Mouse (Mus musculus) forebrain, embryonic 16.5 days (tissue): ENCODE measurements around the gene Tmem44. TPM values are rescaled to one million over a fixed set of nuclear protein-coding genes. Genes with fewer than 3 reads are reported as not detected.

Experiments used
- ATAC-seq: fragments of 200-750 bp; cut with Nextera tagmentation; 2 replicates; pipeline ENCODE4 v1.8.0; 2017; ENCODE audit warnings: mild to moderate bottlenecking, moderate library complexity
- H3K27ac ChIP-seq: fragments of 300-500 bp; sonication (generic); 2 replicates; pipeline ENCODE4 v1.5.1; 2014; ENCODE audit warnings: low read length, control low read depth
- H3K27me3 ChIP-seq: fragments of 300-500 bp; sonication (generic); replicated peaks from 2 replicates; pipeline ENCODE4 v1.6.1; 2014; ENCODE audit warnings: low read length; ENCODE audit not compliant: control insufficient read depth, insufficient read depth
- H3K36me3 ChIP-seq: fragments of 300-500 bp; sonication (generic); 2 replicates; pipeline ENCODE4 v1.6.1; 2014; ENCODE audit not compliant: control insufficient read depth, insufficient read depth
- H3K4me1 ChIP-seq: fragments of 300-500 bp; sonication (generic); replicated peaks from 2 replicates; pipeline ENCODE4 v1.6.1; 2014; ENCODE audit warnings: low read length; ENCODE audit not compliant: control insufficient read depth, insufficient read depth
- H3K4me2 ChIP-seq: fragments of 300-500 bp; sonication (generic); 2 replicates; pipeline ENCODE4 v1.6.1; 2014; ENCODE audit warnings: mild to moderate bottlenecking, low read length, control low read depth
- H3K4me3 ChIP-seq: fragments of 300-500 bp; sonication (generic); replicated peaks from 2 replicates; pipeline ENCODE4 v1.5.1; 2014; ENCODE audit warnings: mild to moderate bottlenecking, low read length, control low read depth
- H3K9ac ChIP-seq: fragments of 300-500 bp; sonication (generic); replicated peaks from 2 replicates; pipeline ENCODE4 v1.6.1; 2014; ENCODE audit warnings: low read depth, low read length, control low read depth
- H3K9me3 ChIP-seq: fragments of 300-500 bp; sonication (generic); 2 replicates; pipeline ENCODE4 v1.6.1; 2016; ENCODE audit warnings: low read length; ENCODE audit not compliant: control insufficient read depth
- WGBS: fragments of 180-500 bp; shearing (Covaris S2); extraction: QIAGEN DNeasy Blood & Tissue Kit; methylation state at CpG from one replicate; pipeline ENCODE4 v1.1.7; 2014; 5-methylcytosine and 5-hydroxymethylcytosine counted together
- polyA plus RNA-seq: library from polyadenylated mRNA; unstranded; fragments of >200 nt; fragmentation: Nextera tagmentation; extraction: Ambion mirVana; gene quantifications from 2 replicates; pipeline ENCODE4 v1.2.1, GENCODE M21; 2015

Tmem44 gene
- polyA plus RNA-seq, 1 experiment from 2014 or later, result 106 TPM

DNA sequence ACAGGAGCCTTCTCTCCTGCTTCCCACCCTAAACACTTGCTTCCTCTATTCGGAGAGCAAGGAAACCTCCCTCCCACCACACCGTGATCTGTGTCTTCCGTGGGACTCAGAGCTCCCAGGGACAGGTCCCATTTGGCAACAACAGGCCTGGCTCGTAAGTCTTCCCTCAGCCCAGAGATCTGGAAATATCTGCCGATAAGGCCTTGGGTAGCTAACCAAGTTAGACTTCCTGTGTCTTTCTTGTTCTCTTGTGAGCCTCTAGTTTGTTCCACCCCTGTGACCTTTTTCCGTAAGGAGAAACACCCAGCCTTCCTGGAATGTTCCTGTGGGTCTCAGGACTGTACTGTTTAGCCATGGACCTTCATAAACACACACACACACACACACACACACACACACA lies 7.8 kb downstream of the Tmem44 start:
- Histone ChIP-seq H3K9me3 (no peaks in the 10 kb centered on the region), H3K4me2 (no peak overlapping the region), H3K27ac (no peak overlapping the region), H3K27me3 (no peaks in the 10 kb centered on the region), H3K4me1 (peaks cover 2% of the 10 kb centered on the region; the same call in 1 of the 2 replicates), H3K9ac (no peak overlapping the region), H3K36me3 (peaks cover 22% of the 10 kb centered on the region), H3K4me3 (no peak overlapping the region)
- ATAC-seq, result no peak
- WGBS, result 89% methylated on average over 6 of the region's 6 CpGs

DNA sequence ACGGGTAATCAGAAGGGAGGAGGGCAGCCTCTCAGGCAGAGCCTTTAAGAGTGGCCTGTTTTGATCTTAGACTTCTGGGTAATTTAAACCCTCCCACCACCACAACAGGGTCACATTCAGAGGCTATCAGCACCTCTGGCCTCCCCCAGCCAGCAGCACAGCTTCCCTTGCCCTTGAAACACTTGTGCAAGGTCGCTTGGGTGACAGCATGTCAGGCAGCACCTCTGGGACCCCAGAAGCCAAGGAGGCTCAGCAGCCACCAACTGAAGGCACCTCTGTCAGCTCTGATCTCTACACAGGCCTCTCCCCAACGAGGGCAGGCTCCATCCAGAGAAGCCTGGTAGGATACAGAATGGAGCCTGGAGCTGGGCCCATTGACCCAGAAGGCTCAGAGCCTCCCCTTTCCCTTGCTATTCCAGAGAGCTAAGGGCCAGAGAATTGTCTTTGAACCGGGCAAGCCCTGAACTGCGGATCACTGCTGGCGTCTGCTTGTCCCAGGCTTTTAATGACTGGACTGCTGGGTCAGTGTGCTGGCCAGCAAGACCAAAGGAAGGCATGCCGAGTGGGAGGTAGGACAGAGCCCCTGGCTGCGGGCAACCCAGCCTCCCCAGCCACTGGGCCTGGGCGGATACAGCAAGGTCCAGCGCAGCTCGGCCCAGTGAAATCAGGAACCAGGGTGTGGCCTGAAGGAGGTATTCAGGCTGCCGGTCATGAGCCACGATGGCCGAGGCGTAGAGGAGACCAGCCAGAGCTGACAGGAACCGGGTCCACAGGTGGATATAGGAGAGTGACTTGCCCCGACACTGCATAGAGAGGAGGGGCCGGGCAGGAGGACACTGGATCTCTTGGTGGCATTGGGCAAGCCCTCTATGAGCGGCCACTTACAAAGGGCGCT lies 10.3 kb downstream of the Tmem44 start:
- no peak for ATAC-seq
- H3K4me2 ChIP-seq, result no peak overlapping the region
- no peak overlapping the region for H3K27ac ChIP-seq
- 65% methylated on average over 20 of the region's 20 CpGs for WGBS
- peaks cover 6% of the 10 kb centered on the region for H3K36me3 ChIP-seq
- no peaks in the 10 kb centered on the region for H3K9me3 ChIP-seq
- no peaks in the 10 kb centered on the region for H3K4me1 ChIP-seq
- H3K9ac ChIP-seq, result no peak overlapping the region
- H3K27me3 ChIP-seq, result no peaks in the 10 kb centered on the region
- no peak overlapping the region for H3K4me3 ChIP-seq

DNA sequence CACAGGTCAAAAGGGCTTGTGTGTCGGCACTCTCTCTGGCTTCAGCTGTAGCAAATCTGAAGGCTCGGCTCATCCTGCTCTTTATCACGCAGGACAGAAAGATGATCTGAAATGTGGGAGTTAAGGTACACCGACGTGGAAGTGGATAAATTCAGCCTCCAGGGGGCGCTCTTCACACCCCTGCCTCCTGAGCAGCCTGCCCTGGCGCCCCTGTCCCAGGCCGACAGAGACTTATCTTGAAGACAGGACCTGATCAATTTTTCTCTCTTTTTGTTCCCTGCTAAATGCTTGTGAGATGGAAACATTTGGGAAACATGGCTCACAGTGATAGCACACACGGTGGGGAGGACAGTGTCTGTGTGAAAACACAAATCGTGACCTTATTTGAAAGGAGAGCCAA lies 11.2 kb downstream of the Tmem44 start:
- Histone ChIP-seq H3K4me2 (no peak overlapping the region), H3K9ac (no peak overlapping the region), H3K9me3 (no peaks in the 10 kb centered on the region), H3K27ac (no peak overlapping the region), H3K36me3 (peaks cover 3% of the 10 kb centered on the region), H3K4me3 (no peak overlapping the region), H3K27me3 (no peaks in the 10 kb centered on the region), H3K4me1 (no peaks in the 10 kb centered on the region)
- 26% methylated on average over 10 of the region's 10 CpGs for WGBS
- 0 out of 2 replicates have a peak, but pooled peaks have one; percentile 39 for ATAC-seq

DNA sequence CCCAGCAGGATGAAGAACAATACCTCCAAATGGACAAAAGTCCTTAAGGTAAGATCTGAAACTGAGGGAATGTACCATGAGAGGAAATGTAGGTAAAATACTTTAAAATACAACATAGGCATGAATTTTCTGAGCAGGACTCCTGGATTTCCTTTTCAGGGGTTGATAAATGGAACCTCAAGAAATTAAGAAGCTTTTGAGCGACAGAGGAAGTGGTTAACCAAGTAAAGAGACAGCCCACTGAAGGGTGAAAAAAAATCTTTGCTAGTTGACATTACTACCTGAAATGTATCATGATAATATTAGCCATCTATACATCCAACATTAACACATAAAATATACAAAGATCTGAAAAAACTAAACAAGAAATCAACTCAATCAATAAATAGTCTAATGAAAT lies 15.6 kb downstream of the Tmem44 start:
- H3K9me3 ChIP-seq, result no peaks in the 10 kb centered on the region
- no peak for ATAC-seq
- no peaks in the 10 kb centered on the region for H3K4me1 ChIP-seq
- H3K9ac ChIP-seq, result no peak overlapping the region
- peaks cover under 1% of the 10 kb centered on the region; the same call in 1 of the 2 replicates for H3K36me3 ChIP-seq
- no peak overlapping the region for H3K4me2 ChIP-seq
- no peak overlapping the region for H3K4me3 ChIP-seq
- 89% methylated on average over 1 of the region's 1 CpGs for WGBS
- no peaks in the 10 kb centered on the region for H3K27me3 ChIP-seq
- H3K27ac ChIP-seq, result no peak overlapping the region

DNA sequence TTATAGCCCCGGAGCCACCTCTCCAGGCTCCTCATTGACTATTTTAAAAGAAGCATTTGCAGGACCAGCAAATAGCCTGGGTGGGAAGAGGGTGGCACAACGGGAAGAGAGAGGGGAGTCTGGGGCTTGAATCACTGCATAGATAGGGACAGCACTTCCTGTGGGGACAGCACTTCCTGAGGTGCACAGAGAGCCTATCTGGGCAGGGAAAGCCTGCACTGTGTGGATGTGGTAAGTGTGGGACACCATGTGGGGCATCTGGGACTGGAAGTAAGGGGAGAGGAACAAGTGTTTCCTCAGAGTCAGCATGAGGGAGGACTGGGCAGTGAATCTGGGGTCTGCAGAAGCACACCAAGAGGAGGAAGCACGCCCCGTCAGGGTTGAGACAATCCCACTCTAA lies 17.1 kb downstream of the Tmem44 start:
- 71% methylated on average over 4 of the region's 4 CpGs for WGBS
- Histone ChIP-seq H3K4me1 (no peaks in the 10 kb centered on the region), H3K27me3 (no peaks in the 10 kb centered on the region), H3K4me3 (no peak overlapping the region), H3K4me2 (no peak overlapping the region), H3K9ac (no peak overlapping the region), H3K36me3 (peaks cover 8% of the 10 kb centered on the region), H3K9me3 (no peaks in the 10 kb centered on the region), H3K27ac (no peak overlapping the region)
- no peak for ATAC-seq

DNA sequence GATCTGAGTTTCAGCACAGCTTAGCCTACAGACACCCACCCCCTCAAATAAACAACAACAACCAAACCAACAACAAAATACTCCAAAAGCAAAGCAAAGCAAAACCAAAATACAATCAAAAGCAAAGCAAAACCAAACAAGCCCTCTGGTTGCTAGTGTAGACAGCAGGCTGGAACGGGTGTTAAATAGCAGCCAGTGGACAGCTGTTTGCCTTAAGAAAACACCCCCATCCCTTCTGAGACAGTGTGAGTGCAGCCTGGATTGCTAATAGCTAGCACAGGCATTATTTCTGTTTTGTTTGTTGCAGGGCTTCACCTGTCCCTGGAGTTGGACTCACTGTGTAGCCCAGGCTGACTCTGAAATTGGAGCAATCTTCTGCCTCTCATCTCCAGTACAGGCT lies 17.7 kb downstream of the Tmem44 start:
- Histone ChIP-seq H3K9me3 (no peaks in the 10 kb centered on the region), H3K27ac (no peak overlapping the region), H3K4me1 (no peaks in the 10 kb centered on the region), H3K4me3 (no peak overlapping the region), H3K4me2 (no peak overlapping the region), H3K27me3 (no peaks in the 10 kb centered on the region), H3K36me3 (peaks cover 8% of the 10 kb centered on the region), H3K9ac (no peak overlapping the region)
- no peak for ATAC-seq
- WGBS, result 76% methylated on average over 1 of the region's 1 CpGs

DNA sequence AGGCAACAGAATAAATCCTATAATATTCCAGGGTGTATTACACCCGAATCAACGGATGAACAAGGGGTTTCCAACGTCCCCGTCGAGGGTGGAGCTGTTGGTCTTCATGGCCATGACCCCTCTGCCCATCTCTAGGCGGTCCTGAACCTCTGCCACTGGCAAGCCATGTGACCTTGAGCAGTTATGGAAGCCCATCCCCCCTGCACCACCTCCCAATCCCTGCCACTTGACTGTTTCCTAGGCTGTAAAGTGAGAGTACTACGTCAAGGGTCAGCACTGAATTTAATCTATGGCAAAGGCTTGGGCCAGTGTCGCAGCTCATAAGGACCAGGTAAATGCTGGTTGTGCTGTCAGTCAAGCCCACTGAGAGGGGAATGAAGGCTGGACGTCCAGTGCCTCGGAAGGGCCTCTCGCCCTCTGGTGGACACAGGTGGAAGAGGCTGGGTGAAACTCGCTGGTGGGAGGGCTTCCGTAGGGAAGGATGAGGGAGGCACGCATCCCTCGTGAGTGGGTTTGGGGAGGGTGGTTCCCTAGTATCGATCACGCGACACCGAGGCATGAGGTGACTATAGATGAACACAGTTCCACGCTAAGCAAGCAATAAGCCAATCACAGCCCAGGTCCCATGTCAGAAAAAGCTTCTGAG lies 18.8 kb downstream of the Tmem44 start:
- Histone ChIP-seq H3K9ac (no peak overlapping the region), H3K27ac (no peak overlapping the region), H3K4me3 (no peak overlapping the region), H3K36me3 (peaks cover 9% of the 10 kb centered on the region), H3K4me1 (no peaks in the 10 kb centered on the region), H3K27me3 (no peaks in the 10 kb centered on the region), H3K9me3 (no peaks in the 10 kb centered on the region), H3K4me2 (no peak overlapping the region)
- 27% methylated on average over 20 of the region's 20 CpGs for WGBS
- peak; percentile 18; the same call in 1 of the 2 replicates for ATAC-seq

DNA sequence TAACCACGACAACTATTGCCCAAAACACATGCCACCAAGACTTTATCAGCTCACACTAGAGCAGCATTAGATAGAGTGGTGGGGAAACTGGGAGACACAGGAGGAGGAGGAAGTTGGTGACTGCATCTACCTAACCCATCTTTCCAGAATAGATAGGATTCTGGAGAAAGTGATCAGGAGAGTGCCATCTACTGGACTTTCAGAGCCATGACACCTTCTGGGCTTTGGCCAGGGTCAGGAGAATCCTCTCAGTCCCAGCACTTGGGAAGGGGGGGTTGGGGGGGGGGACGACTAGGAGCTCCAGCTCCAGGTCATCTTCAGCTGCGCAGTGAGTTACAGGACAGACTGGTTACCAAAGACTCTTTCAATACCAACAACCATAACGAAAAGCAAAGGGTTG lies 19.8 kb downstream of the Tmem44 start:
- Histone ChIP-seq H3K4me1 (no peaks in the 10 kb centered on the region), H3K9me3 (no peaks in the 10 kb centered on the region), H3K4me2 (no peak overlapping the region), H3K4me3 (no peak overlapping the region), H3K9ac (no peak overlapping the region), H3K36me3 (peaks cover 9% of the 10 kb centered on the region), H3K27me3 (no peaks in the 10 kb centered on the region), H3K27ac (no peak overlapping the region)
- no peak for ATAC-seq
- WGBS, result 49% methylated on average over 4 of the region's 4 CpGs

DNA sequence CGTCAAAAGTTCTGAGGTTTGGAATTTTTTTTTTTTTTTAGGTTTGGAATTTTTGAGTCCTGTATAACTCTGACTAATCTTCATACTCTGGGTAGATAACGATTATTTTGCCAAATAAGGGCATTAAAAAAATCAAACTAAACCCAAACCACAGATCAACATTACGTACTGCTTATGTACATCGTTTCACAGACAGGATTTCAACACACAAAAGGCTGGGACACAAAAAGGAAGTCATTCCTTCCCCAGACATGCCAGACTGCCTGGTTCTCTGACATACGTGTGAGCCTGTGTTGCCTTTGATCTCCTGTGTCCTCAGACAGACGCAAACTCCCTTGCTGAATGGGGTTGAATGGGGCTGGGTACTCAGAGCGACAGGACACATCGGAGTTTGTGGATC lies 22.3 kb downstream of the Tmem44 start:
- Histone ChIP-seq H3K4me3 (no peak overlapping the region), H3K9ac (no peak overlapping the region), H3K36me3 (peaks cover 9% of the 10 kb centered on the region), H3K9me3 (no peaks in the 10 kb centered on the region), H3K27me3 (no peaks in the 10 kb centered on the region), H3K4me1 (no peaks in the 10 kb centered on the region), H3K27ac (no peak overlapping the region), H3K4me2 (no peak overlapping the region)
- no peak for ATAC-seq
- WGBS, result 81% methylated on average over 8 of the region's 8 CpGs
